Mouse (Mus musculus): ENCODE measurements around the gene Lrig3. TPM values are rescaled to one million over a fixed set of nuclear protein-coding genes. Genes with fewer than 3 reads are reported as not detected.

Lrig3 gene
- polyA plus RNA-seq, 1 experiment = 6.2 TPM

- no peak for DNase-seq (ENCODE audit: low read depth)
Measured at GRCm38 (mm10) chr10:125964709-125965108, 1.3 kb upstream of the Lrig3 start.

- no peak for DNase-seq (ENCODE audit: low read depth)
Measured at GRCm38 (mm10) chr10:125966481-125967251, 698 bp downstream of the Lrig3 start.

GRCm38 (mm10) chr10:125967436-125968160 is 1.6 kb downstream of the Lrig3 start:
- no peak for DNase-seq (ENCODE audit: low read depth)

- no peak for DNase-seq (ENCODE audit: low read depth)
Measured at GRCm38 (mm10) chr10:125968191-125969132, 2.5 kb downstream of the Lrig3 start.

GRCm38 (mm10) chr10:125969133-125969490 is 3.1 kb downstream of the Lrig3 start:
- no peak for DNase-seq (ENCODE audit: low read depth)

- no peak for DNase-seq (ENCODE audit: low read depth)
Measured at GRCm38 (mm10) chr10:125970031-125970430, 4.1 kb downstream of the Lrig3 start.

GRCm38 (mm10) chr10:125970500-125970899 is 4.5 kb downstream of the Lrig3 start:
- no peak for DNase-seq (ENCODE audit: low read depth)

- DNase-seq (ENCODE audit: low read depth) = no peak
Measured at GRCm38 (mm10) chr10:125973726-125974125, 7.8 kb downstream of the Lrig3 start.

GRCm38 (mm10) chr10:125981938-125982337 is 16.0 kb downstream of the Lrig3 start:
- DNase-seq (ENCODE audit: low read depth) = peak; percentile 98

GRCm38 (mm10) chr10:125984473-125985035 is 18.6 kb downstream of the Lrig3 start:
- no peak for DNase-seq (ENCODE audit: low read depth)

- DNase-seq (ENCODE audit: low read depth) = no peak
Measured at GRCm38 (mm10) chr10:125985795-125986194, 19.8 kb downstream of the Lrig3 start.

- DNase-seq (ENCODE audit: low read depth) = no peak
Measured at GRCm38 (mm10) chr10:125986443-125986842, 20.5 kb downstream of the Lrig3 start.

GRCm38 (mm10) chr10:125987307-125987706 is 21.3 kb downstream of the Lrig3 start:
- no peak for DNase-seq (ENCODE audit: low read depth)

- peak; percentile 93 for DNase-seq (ENCODE audit: low read depth)
Measured at GRCm38 (mm10) chr10:125988037-125988436, 22.1 kb downstream of the Lrig3 start.

- DNase-seq (ENCODE audit: low read depth) = no peak
Measured at GRCm38 (mm10) chr10:125989890-125990289, 23.9 kb downstream of the Lrig3 start.

GRCm38 (mm10) chr10:125990394-125990793 is 24.4 kb downstream of the Lrig3 start:
- no peak for DNase-seq (ENCODE audit: low read depth)

- DNase-seq (ENCODE audit: low read depth) = no peak
Measured at GRCm38 (mm10) chr10:125991819-125992218, 25.9 kb downstream of the Lrig3 start.

GRCm38 (mm10) chr10:125994855-125995254 is 28.9 kb downstream of the Lrig3 start:
- no peak for DNase-seq (ENCODE audit: low read depth)

- no peak for DNase-seq (ENCODE audit: low read depth)
Measured at GRCm38 (mm10) chr10:125995701-125996100, 29.7 kb downstream of the Lrig3 start.

GRCm38 (mm10) chr10:125996989-125997388 is 31.0 kb downstream of the Lrig3 start:
- no peak for DNase-seq (ENCODE audit: low read depth)

GRCm38 (mm10) chr10:125999561-125999960 is 33.6 kb downstream of the Lrig3 start:
- DNase-seq (ENCODE audit: low read depth) = no peak

Measured in gonadal fat pad, adult 2 months (tissue).